Mouse (Mus musculus) lung, adult 2 months (tissue): ENCODE measurements around the gene Axl. TPM values are rescaled to one million over a fixed set of nuclear protein-coding genes. Genes with fewer than 3 reads are reported as not detected.

Source experiments
- DNase-seq: peaks from one replicate; pipeline ENCODE4 v3.0.0; 2022
- H3K4me1 ChIP-seq: fragments of 200-500 bp; 2 replicates; pipeline ENCODE4 v1.6.1; 2011; ENCODE audit warnings: low read length; ENCODE audit not compliant: control insufficient read depth, insufficient read depth
- H3K4me3 ChIP-seq: fragments of 200-500 bp; replicated peaks from 2 replicates; pipeline ENCODE3; 2011; ENCODE audit warnings: low read depth, mild to moderate bottlenecking, control low read depth, low read length; ENCODE audit errors: extremely low read depth
- CTCF ChIP-seq: fragments of 200-500 bp; IDR thresholded peaks from 2 replicates; pipeline ENCODE4 v1.5.1; 2011; ENCODE audit warnings: mild to moderate bottlenecking, low read length, control low read depth; ENCODE audit not compliant: insufficient read depth
- POLR2A ChIP-seq: fragments of 200-500 bp; IDR thresholded peaks from 2 replicates; pipeline ENCODE4 v1.6.1; 2011; ENCODE audit warnings: low read depth, mild to moderate bottlenecking, control low read depth, low read length, borderline replicate concordance; ENCODE audit errors: extremely low read depth
- WGBS: fragments of 180-500 bp; shearing (Covaris S2); methylation state at CpG from one replicate; pipeline ENCODE4 v1.1.7; 2018; 5-methylcytosine and 5-hydroxymethylcytosine counted together
- polyA plus RNA-seq: library from polyadenylated mRNA; depleted of rRNA; stranded (reverse); fragments of >200 nt; gene quantifications from 2 replicates; pipeline ENCODE4 v1.2.3, GENCODE M21; 2012; rRNA removed

The Axl gene
- 91.8 and 92.0 TPM in 2 replicates for polyA plus RNA-seq

DNA sequence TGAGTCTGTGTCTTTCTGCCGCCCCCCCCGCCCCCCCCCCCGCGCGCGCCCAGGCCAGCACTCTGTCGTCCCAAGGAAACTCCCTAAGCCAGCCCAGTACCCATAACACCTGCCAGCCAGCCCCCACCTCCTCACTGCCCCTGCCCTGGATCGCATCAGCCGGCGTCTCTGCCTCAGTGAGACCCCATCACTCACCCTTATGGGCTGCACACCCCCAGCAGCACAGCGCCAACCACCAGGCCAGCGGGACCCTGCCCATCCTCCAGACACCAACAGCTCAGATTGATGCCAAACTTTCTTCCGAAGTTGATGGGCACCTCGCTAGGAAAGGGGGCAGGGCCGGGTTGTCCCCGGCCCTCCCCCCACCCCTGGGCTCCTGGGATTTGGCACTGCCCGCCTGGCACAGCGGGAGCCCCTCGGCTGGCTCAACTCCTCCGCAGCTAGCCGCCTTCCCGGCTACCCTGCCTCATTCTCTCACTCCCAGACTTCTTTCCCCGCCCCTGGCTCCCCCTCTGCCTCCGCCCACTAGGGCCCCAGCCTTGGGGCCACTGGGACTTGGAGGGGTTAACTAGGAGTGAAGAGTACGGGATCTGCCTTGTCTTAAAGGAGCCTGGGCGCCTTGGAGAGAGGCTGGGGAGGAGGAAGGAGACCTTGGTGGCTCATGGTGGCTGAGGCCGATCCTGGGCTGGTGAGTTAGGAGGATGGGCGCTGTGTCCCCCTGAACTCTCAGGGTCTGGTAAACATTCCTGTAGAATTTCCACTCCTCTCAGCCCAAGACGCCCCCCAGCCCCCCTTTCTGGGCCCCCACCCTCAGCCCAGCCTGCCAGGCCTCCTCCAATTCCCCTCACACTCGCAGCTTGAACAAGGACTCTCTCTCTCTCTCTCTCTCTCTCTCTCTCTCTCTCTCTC is at the start of gene Axl:
Gene Axl (minus strand): TSS at position 486 of the 909 bp plus-strand sequence.
- no peaks in the 10 kb centered on the region for H3K4me1 ChIP-seq
- DNase-seq: no peak
- H3K4me3 ChIP-seq: peak within 1 kb of the TSS; percentile 70
- WGBS: 7% methylated on average over 29 of the region's 30 CpGs
- TF ChIP-seq POLR2A: no peak
- TF ChIP-seq CTCF: no peak

DNA sequence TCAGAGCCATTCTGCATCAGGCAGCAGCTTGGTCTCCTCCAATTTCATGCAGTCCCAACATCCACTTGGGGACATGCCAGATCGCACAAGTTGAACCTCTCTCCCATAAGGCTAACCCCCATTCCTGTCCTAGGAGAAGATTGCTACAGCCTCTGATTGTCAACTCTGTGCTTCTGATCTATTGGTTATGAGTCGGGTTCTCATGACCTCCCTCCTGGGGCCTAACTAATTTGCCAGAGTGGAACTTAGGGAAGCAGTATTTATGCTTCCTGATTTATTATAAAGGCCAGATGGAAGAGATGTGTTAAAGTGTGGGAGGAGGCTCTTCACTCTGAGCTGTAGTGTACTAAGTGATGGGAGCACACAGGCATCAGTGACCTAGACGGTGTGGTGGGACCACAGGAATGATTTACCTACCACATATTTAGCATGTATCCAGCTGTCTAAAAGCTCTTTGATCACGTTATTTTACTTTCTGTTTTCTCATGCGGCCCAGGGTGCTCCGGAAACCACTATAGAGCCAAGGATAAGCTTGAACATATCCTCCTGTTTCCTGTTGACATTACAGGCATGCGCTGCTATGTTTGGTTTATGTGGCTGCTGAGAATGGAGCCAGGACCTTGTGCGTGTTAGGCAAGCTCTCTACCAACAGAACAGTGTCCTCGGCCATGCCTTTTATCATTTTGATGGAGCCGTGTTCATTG is 46.8 kb upstream of the Axl start:
- no peaks in the 10 kb centered on the region; the same call in 1 of the 2 replicates for H3K4me1 ChIP-seq
- no peak for TF ChIP-seq CTCF
- TF ChIP-seq POLR2A: no peak
- H3K4me3 ChIP-seq: no peak overlapping the region
- DNase-seq: no peak
- WGBS: 36% methylated on average over 10 of the region's 10 CpGs

DNA sequence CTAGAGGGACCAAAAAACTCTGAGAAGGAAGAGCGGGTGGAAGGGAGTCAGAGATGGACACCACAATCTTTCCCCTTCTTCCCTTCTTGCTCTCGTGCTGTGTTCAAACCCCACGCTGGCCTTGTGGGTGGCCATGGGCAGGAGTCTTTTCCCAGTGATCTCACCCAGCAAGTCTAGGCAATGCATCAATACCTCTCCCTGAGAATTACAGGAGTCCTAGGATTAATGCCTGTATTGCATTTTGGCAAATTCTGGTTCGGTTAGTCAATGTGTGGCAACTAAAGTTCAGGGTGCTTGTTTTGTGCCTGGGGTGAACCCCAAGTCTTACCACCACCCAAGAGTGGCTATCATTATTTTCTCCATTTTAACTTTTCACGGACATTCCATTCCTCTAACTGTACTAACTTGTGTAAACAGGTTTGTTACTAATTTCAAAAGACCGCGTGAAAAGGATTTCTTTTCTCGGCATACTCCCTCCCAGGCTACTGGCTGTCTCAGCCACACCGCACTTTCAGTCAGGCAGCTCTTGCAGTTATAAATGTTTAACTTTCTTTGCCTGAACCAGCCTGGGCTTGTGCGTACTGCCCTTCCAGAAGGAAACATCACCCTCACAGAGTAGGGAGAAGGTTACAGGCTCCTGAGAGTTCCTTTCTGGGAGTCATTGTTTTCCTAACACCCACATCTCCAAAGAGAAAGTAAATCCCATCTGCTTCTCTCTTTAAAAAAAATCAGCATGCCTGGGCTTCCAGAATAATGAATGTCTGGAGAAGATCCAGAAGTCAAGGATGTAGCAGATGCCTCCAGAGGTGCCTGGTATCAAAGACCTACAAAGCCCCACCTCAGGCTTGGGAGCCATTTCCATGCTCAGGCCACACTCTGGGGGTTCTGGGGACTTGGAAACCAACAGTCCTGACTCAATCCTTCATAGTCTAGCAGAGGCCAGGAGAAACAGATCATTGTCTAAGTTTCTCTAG is 43.3 kb upstream of the Axl start:
- Histone ChIP-seq H3K4me1 (peaks cover 5% of the 10 kb centered on the region; the same call in 1 of the 2 replicates), H3K4me3 (no peak overlapping the region)
- TF ChIP-seq POLR2A (no peak), CTCF (no peak)
- WGBS: 65% methylated on average over 10 of the region's 10 CpGs
- DNase-seq: no peak

DNA sequence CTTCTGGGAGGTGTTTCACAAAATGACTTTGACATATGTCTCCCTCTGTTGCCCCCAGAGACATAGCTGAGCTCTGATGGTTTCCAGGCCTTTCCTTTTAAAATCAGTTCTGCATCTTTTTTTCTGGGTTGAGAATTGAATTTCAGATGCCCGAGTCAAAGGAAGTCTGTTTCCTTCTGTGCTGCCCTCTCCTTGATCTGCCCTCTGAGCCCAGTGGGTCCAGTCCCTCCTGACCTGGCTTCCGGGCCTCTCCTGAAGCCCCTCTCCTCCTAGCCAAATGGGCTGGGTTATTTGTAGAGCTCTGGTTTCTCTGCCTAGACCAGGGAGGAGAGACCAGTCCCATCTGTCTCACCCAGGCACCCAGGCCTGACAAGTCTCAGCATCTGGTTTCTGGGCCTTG is 41.7 kb upstream of the Axl start:
- 52% methylated on average over 2 of the region's 2 CpGs for WGBS
- Histone ChIP-seq H3K4me3 (no peak overlapping the region), H3K4me1 (peaks cover 6% of the 10 kb centered on the region; the same call in 1 of the 2 replicates)
- TF ChIP-seq POLR2A (no peak), CTCF (no peak)
- no peak for DNase-seq

DNA sequence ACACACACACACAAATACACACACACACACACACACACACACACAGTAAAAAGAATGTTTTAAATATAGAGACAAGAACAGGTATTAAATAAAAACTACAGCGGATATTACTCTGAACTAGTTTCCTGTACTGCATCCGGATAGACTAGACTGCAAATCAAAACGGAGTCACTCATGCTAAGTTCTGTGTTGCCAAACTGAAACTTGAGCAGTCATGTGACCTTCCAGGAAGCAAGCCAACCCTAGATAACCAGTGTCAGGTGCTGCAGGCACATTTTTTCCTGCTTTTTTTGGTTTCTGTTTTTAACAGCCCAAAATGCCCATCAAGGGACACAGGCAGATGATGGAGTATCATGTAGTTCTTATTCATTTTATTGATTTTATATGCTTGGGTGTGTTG is 38.7 kb upstream of the Axl start:
- 4% methylated on average over 3 of the region's 3 CpGs for WGBS
- no peak for DNase-seq

DNA sequence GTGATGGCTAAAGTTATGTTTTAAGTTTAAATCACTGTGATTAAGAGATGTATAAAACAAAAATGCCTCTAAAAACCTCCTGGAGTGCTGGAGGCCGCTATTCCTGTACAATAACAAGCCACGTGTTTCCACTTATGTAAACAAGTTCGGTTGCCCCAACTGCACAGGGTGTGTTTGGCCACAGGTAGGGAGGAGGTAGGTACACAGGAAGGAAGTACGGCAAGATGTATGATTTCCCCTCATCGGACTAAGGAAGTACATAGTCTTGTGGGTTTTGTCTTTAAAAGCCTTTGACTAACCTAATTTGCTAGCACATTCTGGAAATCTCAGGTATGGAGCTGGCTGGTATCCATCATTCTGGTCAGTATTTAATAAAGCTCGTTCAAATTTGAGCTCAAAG is 37.5 kb upstream of the Axl start:
- DNase-seq: no peak
- TF ChIP-seq CTCF (no peak), POLR2A (no peak)
- WGBS: 45% methylated on average over 6 of the region's 6 CpGs
- Histone ChIP-seq H3K4me1 (peaks cover 6% of the 10 kb centered on the region; the same call in 1 of the 2 replicates), H3K4me3 (no peak overlapping the region)

More for the DNA sequence above, 38.7 kb upstream of the Axl start:
- Histone ChIP-seq H3K4me1 (peaks cover 6% of the 10 kb centered on the region; the same call in 1 of the 2 replicates), H3K4me3 (no peak overlapping the region)
- TF ChIP-seq POLR2A: no peak
- no peak for TF ChIP-seq CTCF

DNA sequence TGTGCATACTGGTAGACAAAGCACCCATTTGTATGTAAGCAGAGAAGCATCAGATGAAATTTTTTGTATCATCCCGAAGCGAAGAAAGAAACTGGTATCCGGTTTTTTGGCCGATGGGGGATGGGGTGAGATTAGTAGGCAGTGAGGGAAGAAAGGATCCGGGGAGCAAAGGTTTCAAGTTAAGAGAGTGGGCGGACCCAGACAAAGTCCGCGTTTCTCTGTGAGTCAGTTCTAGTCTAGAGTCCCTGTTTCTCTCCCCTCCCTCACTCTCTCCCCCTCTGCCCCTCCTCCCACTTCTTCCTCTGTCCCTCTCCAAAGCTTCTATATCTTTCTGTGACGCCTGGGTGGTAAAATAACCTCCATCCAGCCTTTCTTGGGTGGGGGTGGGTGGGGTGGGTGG is 36.5 kb upstream of the Axl start:
- no peak overlapping the region for H3K4me3 ChIP-seq
- peaks cover 6% of the 10 kb centered on the region; the same call in 1 of the 2 replicates for H3K4me1 ChIP-seq
- WGBS: 66% methylated on average over 9 of the region's 9 CpGs
- TF ChIP-seq POLR2A (no peak), CTCF (no peak)
- DNase-seq: no peak

DNA sequence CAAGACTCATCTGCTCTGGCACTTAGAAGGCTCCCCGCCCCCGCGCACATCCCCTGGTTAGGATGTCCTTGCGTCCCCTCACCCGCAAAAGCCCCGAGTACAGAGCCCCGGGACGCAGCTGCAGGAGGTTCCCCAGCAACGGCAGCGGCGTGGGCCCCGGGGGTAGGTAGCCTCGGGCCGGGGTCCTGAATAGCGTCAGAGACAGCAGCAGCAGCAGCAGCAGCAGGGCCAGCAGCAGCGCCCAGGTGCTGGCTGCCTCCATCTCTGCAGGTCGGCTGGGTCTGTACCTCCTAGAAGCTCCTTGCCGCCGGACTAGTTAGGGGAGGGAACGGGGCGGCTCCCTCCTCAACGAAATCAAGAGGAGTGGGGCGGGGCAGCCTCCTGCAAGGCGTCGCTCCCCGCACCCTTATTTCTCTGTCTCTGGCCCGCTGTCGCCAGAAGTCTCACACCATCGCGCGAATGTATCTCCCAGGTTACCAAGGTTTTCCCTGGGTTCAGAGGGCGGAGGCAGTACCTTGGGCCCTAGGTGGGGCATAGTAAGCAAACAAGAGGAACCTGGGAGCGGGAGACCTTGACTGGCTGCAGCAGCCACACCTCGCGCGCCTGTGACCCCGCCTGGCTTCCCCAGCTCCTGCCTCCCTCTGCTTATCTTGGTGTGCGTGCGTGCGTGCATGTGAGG is 27.9 kb upstream of the Axl start, which contains the start of gene Cyp2s1:
Gene Cyp2s1 (minus strand): TSS at position 673 of the 679 bp plus-strand sequence.
- peak within 1 kb of the TSS; percentile 17 for H3K4me3 ChIP-seq
- TF ChIP-seq CTCF: no peak
- peak; percentile 38; the same call in 1 of the 2 replicates for TF ChIP-seq POLR2A
- peak; percentile 60 for DNase-seq
- H3K4me1 ChIP-seq: no peaks in the 10 kb centered on the region
- WGBS: 2% methylated on average over 40 of the region's 40 CpGs
